Mouse (Mus musculus) brain, embryonic 14.5 days (tissue): ENCODE measurements around the gene Fam13c.
"Not testable (repeated sequence)": the region's sequence is repeated elsewhere in the genome, so short reads cannot be mapped to it uniquely, and the experiment has no call there.

ENCODE experiments used
- CTCF ChIP-seq: fragments of 200-500 bp; IDR thresholded peaks from 2 replicates; pipeline ENCODE4 v1.5.1; 2012; ENCODE audit warnings: inconsistent platforms, mild to moderate bottlenecking, moderate library complexity, borderline replicate concordance; ENCODE audit not compliant: insufficient read depth, insufficient read length; ENCODE audit errors: extremely low read depth
- POLR2A ChIP-seq: fragments of 200-500 bp; IDR thresholded peaks from 2 replicates; pipeline ENCODE4 v1.6.1; 2012; ENCODE audit warnings: mild to moderate bottlenecking, inconsistent platforms, borderline replicate concordance; ENCODE audit not compliant: poor library complexity, insufficient read depth, insufficient read length, severe bottlenecking; ENCODE audit errors: extremely low read depth

DNA sequence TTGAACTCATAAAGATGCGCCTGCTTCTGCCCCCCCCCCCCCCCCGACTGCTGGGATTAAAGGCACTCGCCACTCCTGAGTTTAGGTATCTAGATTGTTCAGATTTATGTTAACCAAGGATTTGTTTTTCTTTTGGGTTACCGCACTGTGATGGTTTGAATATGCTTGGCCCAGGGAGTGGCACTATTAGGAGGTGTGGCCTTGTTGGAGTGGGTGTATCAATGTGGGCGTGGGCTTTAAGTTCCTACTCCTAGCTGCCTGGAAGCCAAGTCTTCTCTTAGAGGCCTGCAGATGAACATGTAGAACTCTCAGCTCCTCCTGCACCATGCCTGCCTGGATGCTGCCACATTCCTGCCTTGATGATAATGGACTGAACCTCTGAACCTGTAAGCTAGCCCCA, 6.5 kb upstream of the Fam13c start:
- TF ChIP-seq POLR2A, CTCF: not testable (repeated sequence)
